Mouse (Mus musculus) testis, postnatal 10 days (tissue): ENCODE results near the gene Ahcyl1.
"Not testable (repeated sequence)": the region's sequence is repeated elsewhere in the genome, so short reads cannot be mapped to it uniquely, and the experiment has no call there.

Experiments
- DNase-seq: peaks from one replicate; pipeline ENCODE4 v3.0.0; 2021; ENCODE audit warnings: low spot score

The Ahcyl1 gene

GRCm38 (mm10) chr3:107654861-107655260, 41.5 kb downstream of the Ahcyl1 start:
- no peak for DNase-seq

GRCm38 (mm10) chr3:107652968-107653367, 43.4 kb downstream of the Ahcyl1 start:
- no peak for DNase-seq

DNA sequence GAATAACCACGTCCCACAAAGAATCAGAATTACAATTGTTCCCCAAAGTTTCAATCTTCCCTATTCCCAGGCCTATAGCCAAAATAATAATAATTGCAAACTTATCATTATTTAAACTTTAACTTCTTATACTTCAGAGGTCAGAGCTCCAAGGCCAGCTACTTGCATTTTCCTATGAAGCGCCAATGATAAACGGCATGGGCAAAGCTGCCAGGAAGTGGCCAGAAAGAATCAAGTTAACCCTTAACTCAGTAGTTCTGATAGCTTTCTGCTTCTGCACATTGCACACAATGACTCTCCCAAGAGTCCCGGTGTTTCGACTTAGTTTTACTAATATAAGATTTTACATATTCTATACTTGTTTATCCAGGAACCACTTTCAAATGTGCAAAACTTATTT, 46.1 kb downstream of the Ahcyl1 start:
- DNase-seq: not testable (repeated sequence)

- DNase-seq: no peak
Observed at GRCm38 (mm10) chr3:107646947-107647346, 49.4 kb downstream of the Ahcyl1 start.

DNA sequence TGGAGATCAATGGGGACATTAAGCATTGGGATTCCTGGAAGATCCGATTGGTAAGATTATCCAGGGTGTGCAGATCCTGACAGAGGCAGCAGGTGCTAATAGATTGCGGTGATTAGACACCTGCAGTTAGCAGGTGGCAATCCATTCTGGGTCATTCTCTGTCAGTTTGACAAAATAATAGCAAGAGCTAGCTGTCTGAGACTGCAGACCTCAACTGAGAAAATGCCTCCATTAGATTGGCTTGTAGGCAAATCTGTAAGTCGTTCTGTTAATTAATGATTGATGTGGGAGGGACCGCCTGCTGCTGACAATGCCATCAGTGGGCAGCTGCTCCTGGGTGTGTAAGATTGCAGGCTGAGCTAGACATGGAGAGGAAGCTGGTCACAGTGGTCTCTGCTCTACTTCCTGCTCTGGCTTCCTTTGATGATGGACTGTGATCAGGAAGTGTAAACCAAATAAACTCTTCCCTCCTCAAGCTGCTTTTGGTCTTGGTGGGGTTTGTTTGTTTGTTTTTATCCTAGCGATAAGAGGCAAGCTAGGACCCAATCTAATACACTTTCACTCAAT, 58.7 kb downstream of the Ahcyl1 start:
- DNase-seq: peak; percentile 6

GRCm38 (mm10) chr3:107636236-107636635, 60.1 kb downstream of the Ahcyl1 start:
- no peak for DNase-seq

DNA sequence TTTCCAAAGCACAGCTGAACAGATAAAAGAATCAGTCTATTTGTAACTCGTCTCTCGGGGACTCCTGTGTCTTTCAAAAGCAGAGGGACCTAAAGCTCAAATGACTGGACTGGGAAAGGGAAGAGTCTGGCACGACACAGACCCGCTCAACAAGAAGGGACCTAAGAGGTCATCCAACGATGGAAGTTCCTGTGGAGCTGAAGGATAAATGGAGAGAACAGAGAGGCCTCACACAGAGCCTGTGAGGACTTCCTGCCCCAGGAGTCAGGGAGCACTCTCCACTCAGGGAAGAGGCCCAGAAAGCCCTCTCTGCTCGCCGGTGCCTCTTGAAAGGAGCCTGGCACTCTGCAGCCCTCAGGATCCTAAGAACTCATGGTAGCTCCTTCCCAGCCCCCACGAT, 60.5 kb downstream of the Ahcyl1 start:
- DNase-seq: no peak

DNA sequence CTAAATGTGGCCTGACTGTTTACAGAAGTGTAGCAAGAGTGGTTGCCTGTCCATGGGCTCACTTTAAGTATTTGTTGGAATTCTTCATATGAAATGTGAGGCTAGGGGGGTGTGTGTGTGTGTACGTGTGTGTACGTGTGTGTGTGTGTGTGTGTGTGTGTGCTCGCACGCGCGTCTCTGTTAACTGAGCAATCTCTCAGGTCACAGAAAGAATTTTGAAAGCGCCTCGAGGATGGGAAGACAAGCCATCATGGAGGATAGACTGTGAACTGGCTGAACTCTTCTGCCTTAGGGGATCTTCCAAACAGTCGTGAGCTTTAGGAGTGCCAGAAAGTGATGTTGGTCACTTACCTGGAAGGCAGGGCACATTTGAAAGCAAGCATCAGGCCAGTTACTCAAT, 62.5 kb downstream of the Ahcyl1 start:
- peak; percentile 19 for DNase-seq

DNA sequence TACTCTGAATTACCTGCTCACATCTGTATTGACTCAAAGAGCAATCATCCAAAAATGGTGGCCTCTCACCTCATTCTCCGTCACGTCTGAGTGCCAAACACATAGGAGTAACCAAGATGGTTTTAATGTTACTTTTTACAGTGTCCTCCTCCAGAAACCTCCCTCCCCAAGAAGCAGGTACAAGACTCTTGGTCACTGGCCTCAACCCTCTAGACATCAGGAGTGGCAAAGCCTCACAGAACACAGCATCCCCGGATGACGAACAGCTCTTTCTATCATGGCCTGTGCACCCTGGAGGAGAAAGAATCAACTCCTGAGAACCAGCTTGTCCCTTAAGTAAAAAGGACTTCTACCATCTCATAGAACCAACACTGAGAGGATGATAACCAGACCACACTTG, 63.6 kb downstream of the Ahcyl1 start:
- DNase-seq: peak; percentile 26

DNA sequence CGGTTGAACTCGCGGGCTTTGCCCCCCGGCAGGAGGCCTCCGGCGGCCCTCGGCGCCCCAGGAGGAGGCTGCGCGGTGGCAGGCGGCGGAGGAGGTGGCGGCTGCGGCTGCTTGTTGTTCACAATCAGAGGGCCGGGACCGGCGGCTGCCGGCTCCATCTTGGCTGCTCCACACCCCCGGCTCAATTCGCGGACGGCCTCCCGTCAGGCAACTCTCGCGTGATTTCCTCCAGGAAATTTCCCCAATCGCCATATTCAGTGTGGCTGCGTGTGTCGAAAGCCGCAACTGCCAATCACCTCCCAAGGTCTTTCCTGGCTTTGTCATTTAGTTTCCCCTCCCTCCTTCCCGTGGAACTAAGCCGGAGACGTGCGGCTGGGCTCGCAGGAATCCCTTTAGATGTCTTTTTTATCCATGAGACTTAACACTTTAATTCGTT, 64.8 kb downstream of the Ahcyl1 start, which contains the start of gene Strip1:
Gene Strip1, minus strand, starts transcription at position 172 of the 436 bp plus-strand sequence.
- peak; percentile 93 for DNase-seq

DNA sequence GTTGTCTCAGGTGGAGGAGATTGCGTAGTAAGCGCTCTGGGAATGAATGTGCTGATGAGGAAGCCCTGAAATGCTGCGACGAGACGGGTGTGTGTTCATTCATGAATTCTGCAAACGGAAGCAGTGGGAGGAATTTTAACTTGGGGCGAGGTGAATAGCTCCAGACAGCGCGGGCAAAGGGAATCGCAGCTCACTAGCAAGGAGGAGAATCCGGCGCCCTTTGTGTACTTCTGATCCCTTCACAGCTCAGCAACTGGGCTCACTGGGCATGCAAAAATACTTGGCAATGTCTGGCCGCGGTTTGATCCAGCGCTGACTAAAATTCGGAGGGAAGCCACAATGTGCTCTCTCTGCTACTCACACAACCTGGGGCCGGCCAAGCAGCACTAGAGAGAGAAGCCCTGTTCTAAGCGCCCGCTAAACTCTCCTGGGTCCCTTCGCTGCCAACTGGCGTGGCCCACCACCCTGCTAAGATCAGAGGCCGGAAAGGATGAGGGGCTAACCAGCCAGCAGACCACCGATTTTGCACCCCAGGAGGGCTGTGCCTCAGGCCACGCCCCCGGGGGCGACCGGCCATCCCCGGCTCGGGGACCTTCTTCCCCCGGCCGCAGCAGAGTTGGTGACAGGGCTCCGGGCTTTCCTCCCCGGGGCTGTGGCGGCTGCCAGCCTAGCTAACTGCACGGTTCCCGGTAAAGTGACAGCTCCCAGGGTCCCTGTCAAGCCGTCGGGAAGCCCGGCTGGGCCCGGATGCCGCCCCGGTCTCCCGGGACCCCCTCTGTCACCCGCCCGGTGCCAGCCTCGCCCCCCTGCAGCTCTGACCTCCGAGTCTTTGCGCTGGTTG, 65.5 kb downstream of the Ahcyl1 start, which contains the start of gene Gm10961:
Gene Gm10961, plus strand, starts transcription at position 641 of the 841 bp plus-strand sequence.
- peak; percentile 71 for DNase-seq

- DNase-seq: peak; percentile 7
Observed at GRCm38 (mm10) chr3:107629411-107629810, 66.9 kb downstream of the Ahcyl1 start.

DNA sequence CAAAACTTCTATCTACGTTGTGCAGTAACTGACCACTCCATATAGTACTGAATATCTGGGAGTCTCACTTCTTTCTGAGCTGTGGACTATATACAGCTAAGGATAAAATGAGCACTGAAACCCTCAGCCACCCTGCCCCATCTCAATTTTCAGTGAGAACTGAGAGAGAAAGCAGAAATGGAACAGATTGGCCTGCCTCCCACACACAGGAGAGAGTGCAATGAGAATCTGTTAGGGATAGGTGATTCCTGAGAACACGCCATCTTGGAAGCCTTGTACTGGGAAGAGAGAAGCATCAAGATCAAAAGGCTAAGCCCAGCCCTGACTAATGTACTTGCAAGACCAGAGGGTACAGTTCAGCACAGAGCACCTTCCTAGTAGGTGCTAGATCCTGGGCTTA, 67.8 kb downstream of the Ahcyl1 start:
- peak; percentile 9 for DNase-seq

DNA sequence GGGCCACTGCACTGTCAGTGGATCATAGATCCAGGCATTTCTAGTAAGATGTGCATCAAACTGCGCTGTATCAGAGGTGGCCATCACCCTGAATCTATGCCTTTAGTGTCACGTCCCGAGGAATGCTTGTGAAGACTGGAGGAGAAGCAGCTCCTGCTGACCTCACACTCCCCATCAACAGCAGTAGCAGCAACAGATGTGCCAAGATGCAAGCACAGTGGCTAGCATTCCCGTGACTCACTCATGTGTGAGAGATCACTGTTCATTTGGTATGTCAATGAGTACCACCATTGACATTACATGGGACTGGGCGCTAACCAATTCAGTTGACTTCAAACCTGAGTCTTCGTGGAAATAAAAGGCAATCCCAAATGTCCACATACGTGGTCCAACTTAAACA, 68.7 kb downstream of the Ahcyl1 start:
- DNase-seq: no peak

DNA sequence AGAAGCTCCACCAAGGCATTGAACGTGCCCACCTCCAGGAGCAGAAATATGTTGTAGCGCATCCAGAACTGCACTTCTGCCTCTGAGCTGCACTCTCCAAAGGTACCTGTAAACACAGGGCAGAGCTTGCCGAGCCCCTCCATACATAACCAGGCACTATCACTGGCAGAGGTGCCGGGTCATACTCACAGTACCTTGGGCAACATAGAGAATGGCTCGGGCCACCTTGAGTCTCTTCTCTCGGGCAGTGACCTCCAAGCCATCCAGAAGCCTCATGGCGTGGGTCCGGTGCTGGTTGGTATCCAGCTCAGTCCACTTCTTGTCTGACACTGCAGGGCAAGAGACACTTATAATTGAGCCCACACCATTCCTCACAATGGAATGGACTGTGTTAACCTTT, 69.6 kb downstream of the Ahcyl1 start:
- peak; percentile 33 for DNase-seq

- peak; percentile 33 for DNase-seq
Observed at GRCm38 (mm10) chr3:107625536-107625935, 70.8 kb downstream of the Ahcyl1 start.

DNA sequence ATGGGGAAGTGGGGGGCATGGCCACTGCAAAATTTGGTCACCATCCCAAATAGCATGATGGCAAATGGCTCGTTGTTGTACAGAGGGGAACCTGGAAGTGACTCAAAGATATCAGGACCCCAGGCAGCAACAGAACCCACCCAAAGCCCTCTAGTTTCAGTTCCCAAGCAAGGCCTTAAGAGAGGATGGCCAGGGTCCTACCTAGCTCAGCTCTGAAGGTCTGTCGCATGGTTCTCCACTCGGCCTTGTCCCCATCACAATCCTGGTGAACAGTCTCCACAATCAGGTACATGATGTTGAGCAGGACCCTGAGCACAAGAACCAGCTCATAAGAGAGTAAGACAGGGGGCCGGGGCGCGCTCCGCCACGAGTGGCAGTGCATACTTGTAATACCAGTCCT, 71.9 kb downstream of the Ahcyl1 start:
- DNase-seq: peak; percentile 30

DNA sequence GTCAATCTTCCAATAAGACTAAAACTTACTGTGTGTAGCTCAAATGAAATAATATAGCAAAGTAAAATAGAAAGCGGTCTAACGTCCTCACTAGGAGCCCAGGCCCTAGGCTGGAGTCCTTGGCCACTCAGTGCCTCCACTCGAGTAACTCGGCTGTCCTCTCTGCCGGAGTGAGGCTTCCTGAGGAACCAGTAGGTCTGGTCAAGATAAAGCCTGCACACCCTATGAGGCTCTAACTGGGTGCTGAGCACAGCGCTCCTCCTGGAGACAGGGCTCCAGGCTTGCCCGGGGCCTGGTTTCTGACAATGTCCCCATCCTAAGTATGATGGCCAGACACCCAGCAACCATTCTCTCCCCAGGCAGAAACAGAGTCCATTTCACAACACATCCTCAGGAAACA, 73.8 kb downstream of the Ahcyl1 start:
- DNase-seq: peak; percentile 33

DNA sequence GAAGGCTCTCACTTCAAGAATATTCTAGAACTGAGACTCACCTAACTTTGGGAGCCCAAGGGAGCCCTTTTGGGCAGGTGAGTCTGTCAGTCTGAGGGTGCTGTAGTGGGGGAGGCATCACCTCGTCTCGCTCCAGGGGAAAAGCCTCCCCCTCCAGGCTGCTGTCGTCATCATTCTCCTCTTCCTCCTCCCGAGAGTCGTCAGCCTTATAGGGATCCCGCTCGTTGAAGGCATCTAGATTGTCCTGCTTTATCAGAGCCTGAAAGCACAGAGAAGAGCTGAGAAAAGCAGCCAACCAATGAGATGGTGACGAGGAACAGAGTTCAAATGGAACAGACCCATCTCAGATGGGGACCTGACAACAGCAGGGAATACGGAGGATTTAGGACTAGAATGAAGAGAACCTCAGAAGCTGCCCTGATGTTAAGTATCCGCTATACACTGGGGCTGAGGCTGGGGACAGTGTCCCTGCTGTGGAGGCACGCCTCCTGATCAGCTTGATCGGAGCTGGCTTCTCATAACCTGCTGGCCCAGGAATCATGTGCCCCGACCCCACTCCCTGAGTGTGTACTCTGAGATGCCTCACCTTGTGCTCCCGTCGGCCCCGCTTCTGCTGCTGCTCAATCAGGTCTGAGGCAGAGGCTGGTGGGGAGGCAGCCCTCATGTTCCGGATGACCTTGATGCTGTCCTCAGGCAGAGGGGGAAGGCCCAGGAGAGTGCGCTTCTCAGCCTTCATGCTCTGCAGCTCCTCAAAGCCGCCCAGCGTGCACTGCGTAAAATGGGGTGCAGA, 74.9 kb downstream of the Ahcyl1 start:
- peak; percentile 35 for DNase-seq

GRCm38 (mm10) chr3:107619911-107620310, 76.4 kb downstream of the Ahcyl1 start:
- DNase-seq: peak; percentile 33

GRCm38 (mm10) chr3:107617800-107618199, 78.6 kb downstream of the Ahcyl1 start:
- DNase-seq: peak; percentile 30
